Mouse (Mus musculus) liver, postnatal 0 days (tissue): ENCODE measurements at regions not wholly inside any gene's neighbourhood (a gene's known extent, or its start where the extent isn't known, plus 50 kb on each side); places are given as distances from the start of the nearest gene placed in this dataset.
"Not testable (repeated sequence)": the region's sequence is repeated elsewhere in the genome, so short reads cannot be mapped to it uniquely, and the experiment has no call there.

Experiments used
- ATAC-seq: fragments of 200-750 bp; cut with Nextera tagmentation; 2 replicates; pipeline ENCODE4 v1.8.0; 2017; ENCODE audit warnings: mild to moderate bottlenecking, moderate library complexity
- DNase-seq: peaks from one replicate; pipeline ENCODE4 v3.0.0-alpha.2; 2016
- H3K27ac ChIP-seq: fragments of 300-500 bp; sonication (generic); 2 replicates; pipeline ENCODE4 v1.5.1; 2014; ENCODE audit warnings: antibody characterized with exemption, moderate library complexity, mild to moderate bottlenecking, low read depth
- H3K27me3 ChIP-seq: fragments of 300-500 bp; sonication (generic); 2 replicates; pipeline ENCODE4 v1.6.1; 2014; ENCODE audit warnings: low read length, control low read depth, mixed read lengths; ENCODE audit not compliant: insufficient read depth
- H3K36me3 ChIP-seq: fragments of 300-500 bp; sonication (generic); replicated peaks from 2 replicates; pipeline ENCODE4 v1.6.1; 2014; ENCODE audit warnings: mild to moderate bottlenecking, control low read depth, low read length, moderate library complexity, mixed read lengths; ENCODE audit not compliant: insufficient read depth
- H3K4me1 ChIP-seq: fragments of 300-500 bp; sonication (generic); 2 replicates; pipeline ENCODE4 v1.6.1; 2014; ENCODE audit warnings: antibody characterized with exemption, mild to moderate bottlenecking, control low read depth; ENCODE audit not compliant: insufficient read depth
- H3K4me2 ChIP-seq: fragments of 300-500 bp; sonication (generic); 2 replicates; pipeline ENCODE4 v1.6.1; 2014; ENCODE audit warnings: low read depth, mild to moderate bottlenecking, low read length, moderate library complexity, mixed read lengths
- H3K4me3 ChIP-seq: fragments of 300-500 bp; sonication (generic); 2 replicates; pipeline ENCODE4 v1.5.1; 2014; ENCODE audit warnings: low read depth, low read length
- H3K9ac ChIP-seq: fragments of 300-500 bp; sonication (generic); replicated peaks from 2 replicates; pipeline ENCODE4 v1.6.1; 2014; ENCODE audit warnings: mild to moderate bottlenecking, moderate library complexity
- H3K9me3 ChIP-seq: fragments of 300-500 bp; sonication (generic); 2 replicates; pipeline ENCODE4 v1.6.1; 2016; ENCODE audit warnings: mild to moderate bottlenecking, control low read depth, low read length, mixed read lengths
- CTCF ChIP-seq: sonication (generic); IDR thresholded peaks from 2 replicates; pipeline ENCODE4 v1.5.1; 2016; ENCODE audit warnings: antibody characterized with exemption, low read depth
- EP300 ChIP-seq: IDR thresholded peaks from 2 replicates; pipeline ENCODE4 v1.6.1; 2016; ENCODE audit warnings: antibody characterized with exemption, low read depth, mild to moderate bottlenecking
- WGBS: fragments of 180-500 bp; shearing (Covaris S2); extraction: QIAGEN DNeasy Blood & Tissue Kit; methylation state at CpG from one replicate; pipeline ENCODE4 v1.1.7; 2014; ENCODE audit not compliant: insufficient replicate concordance; 5-methylcytosine and 5-hydroxymethylcytosine counted together

DNA sequence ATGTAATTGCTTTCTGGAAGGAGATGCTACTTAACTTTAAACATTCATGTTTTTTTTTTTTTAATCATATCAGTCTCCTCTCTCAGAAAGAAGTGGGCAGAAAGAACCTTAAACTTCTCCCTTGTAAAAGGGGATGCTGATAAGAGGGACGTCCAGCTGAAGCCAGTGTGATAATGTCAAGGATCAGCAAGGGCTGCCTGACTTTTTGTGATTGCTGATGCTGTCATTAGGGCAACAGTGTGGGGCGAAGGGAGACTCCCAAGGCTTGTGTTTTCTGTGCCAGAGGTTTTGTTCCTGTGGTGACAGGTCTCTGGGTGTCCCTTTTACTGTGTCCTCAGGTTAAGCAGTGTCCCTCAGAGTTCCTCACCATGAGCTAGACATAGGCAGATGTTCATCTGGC lies 61.8 kb upstream of the Prkar2b start:
- Histone ChIP-seq H3K4me2 (peak overlapping the region; percentile 58), H3K9me3 (no peaks in the 10 kb centered on the region), H3K4me1 (peaks cover 31% of the 10 kb centered on the region), H3K36me3 (no peaks in the 10 kb centered on the region), H3K27ac (peak overlapping the region; percentile 93), H3K4me3 (peak overlapping the region; percentile 48), H3K27me3 (no peaks in the 10 kb centered on the region), H3K9ac (peak overlapping the region; percentile 69)
- DNase-seq (peak; percentile 66), ATAC-seq (peak; percentile 89)
- 34% methylated on average over 2 of the region's 2 CpGs for WGBS
- TF ChIP-seq EP300: peak; percentile 98
- TF ChIP-seq CTCF: no peak

DNA sequence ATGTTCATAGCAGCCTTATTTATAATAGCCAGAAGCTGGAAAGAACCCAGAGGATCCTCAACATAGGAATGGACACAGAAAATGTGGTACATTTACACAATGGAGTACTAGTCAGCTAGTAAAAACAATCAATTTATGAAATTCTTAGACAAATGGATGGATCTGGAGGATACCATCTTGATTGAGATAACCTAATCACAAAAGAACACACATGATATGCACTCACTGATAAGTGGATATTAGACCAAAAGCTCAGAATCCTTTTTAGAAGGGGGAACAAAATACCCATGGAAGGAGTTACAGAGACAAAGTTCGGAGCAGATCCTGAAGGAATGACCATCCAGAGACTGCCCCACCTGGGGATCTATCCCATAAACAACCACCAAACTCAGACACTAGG lies 60.9 kb upstream of the Prkar2b start:
- H3K4me3 ChIP-seq: peak overlapping the region; percentile 48
- ATAC-seq, H3K27me3 ChIP-seq, H3K9me3 ChIP-seq, H3K36me3 ChIP-seq, DNase-seq: not testable (repeated sequence)
- peak overlapping the region; percentile 93 for H3K27ac ChIP-seq
- WGBS: 86% methylated on average over 1 of the region's 1 CpGs
- peaks cover 22% of the 10 kb centered on the region for H3K4me1 ChIP-seq
- peak overlapping the region; percentile 13; the same call in 1 of the 2 replicates for H3K4me2 ChIP-seq
- TF ChIP-seq EP300: peak; percentile 54
- peak overlapping the region; percentile 69 for H3K9ac ChIP-seq

DNA sequence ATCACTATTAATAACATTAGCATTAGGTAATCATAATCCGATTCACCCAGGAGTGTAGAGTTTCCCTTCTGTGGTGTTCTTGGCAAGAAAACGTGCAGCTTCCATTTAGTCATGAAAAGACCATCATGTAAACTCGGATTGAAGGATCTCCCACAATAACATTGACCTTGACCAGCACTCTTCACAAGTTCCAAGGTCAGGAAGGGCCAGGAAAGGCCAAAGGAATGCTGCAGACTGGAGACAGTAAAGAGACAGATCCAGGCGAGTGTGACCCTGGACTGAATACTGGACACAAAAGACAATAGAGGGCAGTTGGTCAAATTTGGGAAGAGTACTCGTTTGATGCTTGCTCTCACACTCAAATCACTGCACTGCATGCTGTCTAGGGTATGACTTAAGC lies 51.6 kb upstream of the Prkar2b start:
- WGBS: 72% methylated on average over 5 of the region's 5 CpGs
- H3K9me3 ChIP-seq: no peaks in the 10 kb centered on the region
- TF ChIP-seq CTCF (no peak), EP300 (no peak)
- ATAC-seq (no peak), DNase-seq (no peak)
- H3K27ac ChIP-seq: no peak overlapping the region
- peaks cover 17% of the 10 kb centered on the region for H3K4me1 ChIP-seq
- no peaks in the 10 kb centered on the region for H3K27me3 ChIP-seq
- H3K4me3 ChIP-seq: no peak overlapping the region
- no peak overlapping the region for H3K4me2 ChIP-seq
- H3K9ac ChIP-seq: no peak overlapping the region
- H3K36me3 ChIP-seq: peaks cover 13% of the 10 kb centered on the region

GRCm38 (mm10) chr12:32111508-32112119 lies 50.5 kb upstream of the Prkar2b start:
- ATAC-seq: no peak

DNA sequence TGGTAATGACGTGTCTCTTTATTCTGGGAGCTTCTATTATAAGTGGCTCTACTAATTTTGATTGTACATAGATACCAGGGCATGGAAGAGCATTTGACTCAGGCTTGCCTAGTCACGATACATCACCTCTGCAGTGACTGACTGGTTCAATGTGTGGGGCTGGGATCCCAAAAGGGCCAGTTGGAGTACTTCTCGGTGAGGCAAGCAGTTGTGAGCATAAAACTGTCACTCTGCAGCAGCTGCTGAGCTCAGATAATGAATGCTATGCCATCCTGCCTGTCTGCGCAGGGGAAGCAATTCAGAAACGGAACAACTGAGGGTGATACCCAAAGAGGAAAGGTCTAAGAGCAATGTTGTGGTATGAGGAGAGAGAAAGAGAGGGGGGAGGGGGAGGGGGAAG lies 49.8 kb upstream of the Prkar2b start:
- H3K4me3 ChIP-seq: no peak overlapping the region
- H3K27ac ChIP-seq: peak overlapping the region; percentile 85
- peak; percentile 69 for DNase-seq
- TF ChIP-seq EP300 (peak; percentile 98), CTCF (no peak)
- peak overlapping the region; percentile 67 for H3K4me2 ChIP-seq
- 19% methylated on average over 5 of the region's 5 CpGs for WGBS
- H3K9me3 ChIP-seq: no peaks in the 10 kb centered on the region
- H3K9ac ChIP-seq: no peak overlapping the region
- H3K36me3 ChIP-seq: peaks cover 10% of the 10 kb centered on the region
- ATAC-seq: peak; percentile 98
- peaks cover 19% of the 10 kb centered on the region for H3K4me1 ChIP-seq
- H3K27me3 ChIP-seq: no peaks in the 10 kb centered on the region

More at GRCm38 (mm10) chr12:32111508-32112119, 50.5 kb upstream of the Prkar2b start:
- H3K36me3 ChIP-seq: peaks cover 13% of the 10 kb centered on the region
- H3K4me2 ChIP-seq: peak overlapping the region; percentile 67
- 20% methylated on average over 7 of the region's 7 CpGs for WGBS
- peak overlapping the region; percentile 61 for H3K9ac ChIP-seq
- H3K4me1 ChIP-seq: peaks cover 17% of the 10 kb centered on the region
- H3K27ac ChIP-seq: peak overlapping the region; percentile 85
- no peaks in the 10 kb centered on the region for H3K9me3 ChIP-seq
- H3K4me3 ChIP-seq: peak overlapping the region; percentile 37
- TF ChIP-seq EP300 (no peak), CTCF (no peak)
- no peaks in the 10 kb centered on the region for H3K27me3 ChIP-seq
- DNase-seq: no peak
